Mouse (Mus musculus) neutrophil, adult 59 days (primary cell): Measurements from ENCODE around the gene Ccr5. TPM values are rescaled to one million over a fixed set of nuclear protein-coding genes. Genes with fewer than 3 reads are reported as not detected.

Source experiments
- total RNA-seq, 2 experiments: library from RNA; stranded (reverse); gene quantifications; 1 replicate in 1 of 2; 2 replicates in 1 of 2; pipeline ENCODE4 v1.2.4; 2023

Ccr5 gene
- total RNA-seq = 1 to 10 TPM in 1 of 2 experiments, under 1 TPM in 1; 0.55 to 1.9 TPM

DNA sequence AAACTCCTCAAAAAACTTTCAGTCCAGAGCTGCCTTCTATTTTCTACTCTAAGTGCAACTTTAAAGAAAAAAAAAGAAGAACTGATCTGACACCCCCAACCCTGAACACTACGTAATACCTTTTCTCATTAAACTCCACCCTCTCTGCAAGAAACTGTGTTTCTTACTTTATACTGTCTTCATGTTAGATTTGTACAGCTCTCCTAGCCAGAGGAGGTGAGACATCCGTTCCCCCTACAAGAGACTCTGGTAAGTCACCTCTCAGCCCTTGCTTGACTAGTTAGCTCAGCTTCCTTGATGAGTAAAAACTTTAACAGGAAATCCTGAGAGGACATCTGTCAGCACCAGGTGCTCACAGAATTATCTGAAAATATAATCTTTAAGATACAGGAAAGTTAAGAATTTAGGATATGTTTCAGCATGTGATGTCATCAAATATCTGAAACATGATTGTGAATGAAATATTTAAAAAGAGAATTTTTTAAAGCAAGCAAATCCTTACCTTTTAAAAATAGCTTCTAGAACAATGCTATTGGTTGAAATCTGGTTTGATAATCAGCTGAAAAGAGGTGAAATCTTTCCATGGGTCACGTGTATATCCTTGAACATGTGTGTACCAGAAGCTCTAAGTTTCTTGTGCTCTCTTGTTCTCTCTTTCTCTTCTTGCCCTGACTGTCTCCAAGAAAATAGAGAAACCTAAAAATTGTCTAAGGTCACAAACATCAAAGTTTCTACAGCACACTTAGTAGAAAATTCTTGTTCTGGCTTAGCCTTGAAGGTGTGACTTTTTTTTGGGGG is at the start of gene Ccr5:
Gene Ccr5 (plus strand): TSS at position 157 of the 798 bp plus-strand sequence.

DNA sequence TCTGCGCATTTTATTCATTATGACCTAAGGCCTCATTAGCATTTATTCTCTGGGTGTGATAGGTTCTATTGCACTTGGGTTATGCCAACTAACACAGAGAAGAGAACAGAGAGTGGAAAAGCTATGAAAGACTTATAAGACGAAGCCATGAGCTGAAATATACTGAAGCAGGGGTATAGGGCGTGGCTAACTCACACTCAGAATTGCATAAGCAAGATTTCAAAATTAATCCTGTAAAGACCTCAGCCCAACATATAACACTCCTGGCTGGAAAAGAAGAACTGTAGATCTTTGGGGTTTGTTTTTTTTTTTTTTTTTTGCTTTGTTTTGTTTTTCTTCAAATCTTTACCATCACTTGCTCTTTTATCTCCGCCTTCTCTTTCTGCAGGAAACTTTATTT is 19.6 kb upstream of the Ccr5 start, which contains the start of gene Ccr2:
Gene Ccr2 (plus strand): TSS at position 228 of the 400 bp plus-strand sequence.

Other genes starting within 250 kb of the Ccr5 start
- gene Ccr1, start 152.9 kb upstream of the Ccr5 start, total RNA-seq = 100 to 1,000 TPM; 202 to 243 TPM
- gene Ccr1l1, start 143.1 kb upstream of the Ccr5 start, total RNA-seq = not detected
- gene Ccr3, start 99.6 kb upstream of the Ccr5 start, total RNA-seq = under 1 TPM; 0.56 to 0.71 TPM
- 100 to 1,000 TPM; 146 to 263 TPM for gene Ccr2, start 19.6 kb upstream of the Ccr5 start, total RNA-seq
- gene 2010315B03Rik, start 191.2 kb downstream of the Ccr5 start, total RNA-seq = 10 to 100 TPM in 1 of 2 experiments, 1 to 10 TPM in 1; 7.2 to 11.6 TPM